Mouse (Mus musculus) MEL (cell line): ENCODE measurements at regions not wholly inside any gene's neighbourhood (a gene's known extent, or its start where the extent isn't known, plus 50 kb on each side); places are given as distances from the start of the nearest gene placed in this dataset.

Source experiments
- DNase-seq: peaks from one replicate; pipeline ENCODE4 v3.0.0; 2011; ENCODE audit warnings: low read depth, low spot score
- H3K27ac ChIP-seq: 2 replicates; pipeline ENCODE4 v1.5.1; 2012; ENCODE audit warnings: low read depth, mild to moderate bottlenecking, control low read depth, low read length, moderate library complexity; ENCODE audit not compliant: control insufficient read depth
- H3K27me3 ChIP-seq, 2 experiments: fragments of 150-350 bp in 1 of 2; sonication (generic) in 1 of 2; 2 replicates each; pipeline ENCODE4 v1.6.1; 2012; ENCODE audit warnings: low read length in 2 of 2, mild to moderate bottlenecking in 2 of 2, improper control_type of control experiment in 1 of 2, moderate library complexity in 1 of 2; ENCODE audit not compliant: insufficient read depth in 2 of 2, control insufficient read depth in 1 of 2
- H3K36me3 ChIP-seq, 2 experiments: 2 replicates each; pipeline ENCODE4 v1.6.1; 2012 to 2014; ENCODE audit warnings: low read length in 2 of 2, improper control_type of control experiment in 1 of 2, inconsistent platforms in 1 of 2, mild to moderate bottlenecking in 1 of 2; ENCODE audit not compliant: insufficient read depth in 2 of 2, control insufficient read depth in 1 of 2
- H3K4me1 ChIP-seq, 2 experiments: fragments of 150-350 bp in 1 of 2; sonication (generic) in 1 of 2; 2 replicates each; pipeline ENCODE4 v1.6.1; 2012; ENCODE audit warnings: low read length in 2 of 2, improper control_type of control experiment in 1 of 2, mild to moderate bottlenecking in 1 of 2; ENCODE audit not compliant: insufficient read depth in 2 of 2, control insufficient read depth in 1 of 2
- H3K4me3 ChIP-seq, 2 experiments: fragments of 150-350 bp in 1 of 2; sonication (generic) in 1 of 2; 2 replicates each; pipeline ENCODE4 v1.5.1; 2012; ENCODE audit warnings: low read depth in 2 of 2, low read length in 2 of 2, mild to moderate bottlenecking in 2 of 2, moderate library complexity in 2 of 2, control low read depth in 1 of 2, improper control_type of control experiment in 1 of 2; ENCODE audit not compliant: control insufficient read depth in 1 of 2, insufficient read depth in 1 of 2
- H3K79me2 ChIP-seq: 2 replicates; pipeline ENCODE4 v1.6.1; 2012; ENCODE audit warnings: mild to moderate bottlenecking, low read length, moderate library complexity; ENCODE audit not compliant: control insufficient read depth, poor library complexity, insufficient read depth
- H3K9ac ChIP-seq: 2 replicates; pipeline ENCODE4 v1.6.1; 2012; ENCODE audit warnings: low read depth, mild to moderate bottlenecking, control low read depth, low read length, moderate library complexity; ENCODE audit not compliant: control insufficient read depth, poor library complexity, severe bottlenecking
- H3K9me3 ChIP-seq: fragments of 150-350 bp; sonication (generic); replicated peaks from 2 replicates; pipeline ENCODE4 v1.6.1; 2012; ENCODE audit warnings: mild to moderate bottlenecking, low read length, improper control_type of control experiment, moderate library complexity; ENCODE audit not compliant: insufficient read depth
- BHLHE40 ChIP-seq: IDR thresholded peaks from 2 replicates; pipeline ENCODE4 v1.6.1; 2012; ENCODE audit warnings: low read depth, mild to moderate bottlenecking, inconsistent platforms, low read length, improper control_type of control experiment, borderline replicate concordance
- CHD2 ChIP-seq: IDR thresholded peaks from 2 replicates; pipeline ENCODE4 v1.6.1; 2011; ENCODE audit warnings: low read length, improper control_type of control experiment
- CTCF ChIP-seq, 3 experiments: IDR thresholded peaks in 2 of 3; conservative IDR thresholded peaks in 1 of 3; 2 replicates each; pipeline ENCODE4 v1.5.1; 2011 to 2012; ENCODE audit warnings: low read length in 3 of 3, low read depth in 2 of 3, mild to moderate bottlenecking in 2 of 3, improper control_type of control experiment in 1 of 3, inconsistent platforms in 1 of 3, mixed read lengths in 1 of 3, moderate library complexity in 1 of 3; ENCODE audit not compliant: control insufficient read depth in 1 of 3, insufficient read depth in 1 of 3, poor library complexity in 1 of 3, severe bottlenecking in 1 of 3
- E2F4 ChIP-seq: IDR thresholded peaks from 2 replicates; pipeline ENCODE4 v1.6.1; 2011; ENCODE audit warnings: low read depth, low read length, improper control_type of control experiment, borderline replicate concordance
- EP300 ChIP-seq, 2 experiments: IDR thresholded peaks; 2 replicates each; pipeline ENCODE4 v1.6.1; 2011; ENCODE audit warnings: improper control_type of control experiment in 2 of 2, low read length in 2 of 2, low read depth in 1 of 2, mild to moderate bottlenecking in 1 of 2
- GABPA ChIP-seq: IDR thresholded peaks from 2 replicates; pipeline ENCODE4 v1.6.1; 2012; ENCODE audit warnings: low read depth, mild to moderate bottlenecking, inconsistent platforms, low read length, improper control_type of control experiment, moderate library complexity
- GATA1 ChIP-seq: IDR thresholded peaks from 2 replicates; pipeline ENCODE4 v1.6.1; 2011; ENCODE audit warnings: low read depth, low read length, improper control_type of control experiment
- HCFC1 ChIP-seq: IDR thresholded peaks from 2 replicates; pipeline ENCODE4 v1.6.1; 2012; ENCODE audit warnings: low read depth, mild to moderate bottlenecking, inconsistent platforms, low read length, improper control_type of control experiment, moderate library complexity
- JUND ChIP-seq: IDR thresholded peaks from 2 replicates; pipeline ENCODE4 v1.6.1; 2011; ENCODE audit warnings: low read depth, mild to moderate bottlenecking, improper control_type of control experiment, low read length
- KAT2A ChIP-seq: conservative IDR thresholded peaks from 2 replicates; pipeline ENCODE4 v1.6.1; 2012; ENCODE audit warnings: low read depth, low read length, improper control_type of control experiment, inconsistent platforms
- MAFK ChIP-seq: IDR thresholded peaks from 2 replicates; pipeline ENCODE4 v1.6.1; 2011; ENCODE audit warnings: low read depth, mild to moderate bottlenecking, low read length, improper control_type of control experiment, borderline replicate concordance
- MXI1 ChIP-seq: IDR thresholded peaks from 2 replicates; pipeline ENCODE4 v1.6.1; 2011; ENCODE audit warnings: mild to moderate bottlenecking, low read depth, low read length, improper control_type of control experiment
- MYC ChIP-seq: IDR thresholded peaks from 2 replicates; pipeline ENCODE4 v1.6.1; 2011; ENCODE audit warnings: low read depth, mild to moderate bottlenecking, low read length, improper control_type of control experiment, moderate library complexity
- NRF1 ChIP-seq: IDR thresholded peaks from 2 replicates; pipeline ENCODE4 v1.6.1; 2014; ENCODE audit warnings: low read depth, mild to moderate bottlenecking, inconsistent platforms, low read length, improper control_type of control experiment, moderate library complexity; ENCODE audit not compliant: poor library complexity, insufficient read depth, severe bottlenecking
- POLR2A ChIP-seq, 2 experiments: IDR thresholded peaks; 2 replicates each; pipeline ENCODE4 v1.6.1; 2011 to 2012; ENCODE audit warnings: low read length in 2 of 2, mild to moderate bottlenecking in 2 of 2, control low read depth in 1 of 2, improper control_type of control experiment in 1 of 2, low read depth in 1 of 2, moderate library complexity in 1 of 2; ENCODE audit not compliant: control insufficient read depth in 1 of 2, insufficient read depth in 1 of 2, poor library complexity in 1 of 2
- POLR2AphosphoS2 ChIP-seq: IDR thresholded peaks from 2 replicates; pipeline ENCODE4 v1.6.1; 2011; ENCODE audit warnings: low read length, improper control_type of control experiment
- POLR2AphosphoS5 ChIP-seq: IDR thresholded peaks from 2 replicates; pipeline ENCODE4 v1.6.1; 2012; ENCODE audit warnings: low read depth, borderline replicate concordance, mild to moderate bottlenecking, inconsistent platforms, low read length, moderate library complexity, mixed read lengths
- RAD21 ChIP-seq: IDR thresholded peaks from 2 replicates; pipeline ENCODE4 v1.6.1; 2011; ENCODE audit warnings: mild to moderate bottlenecking, low read depth, low read length, improper control_type of control experiment
- SIN3A ChIP-seq: IDR thresholded peaks from 2 replicates; pipeline ENCODE4 v1.6.1; 2012; ENCODE audit warnings: low read length, improper control_type of control experiment, inconsistent platforms
- SMC3 ChIP-seq: IDR thresholded peaks from 2 replicates; pipeline ENCODE4 v1.6.1; 2011; ENCODE audit warnings: low read depth, low read length, improper control_type of control experiment
- TAL1 ChIP-seq: IDR thresholded peaks from 2 replicates; pipeline ENCODE4 v1.6.1; 2012; ENCODE audit warnings: mild to moderate bottlenecking, inconsistent platforms, low read length, moderate library complexity, mixed read lengths
- TBP ChIP-seq: IDR thresholded peaks from 2 replicates; pipeline ENCODE4 v1.8.0; 2011; ENCODE audit warnings: low read depth, low read length, improper control_type of control experiment
- UBTF ChIP-seq: IDR thresholded peaks from 2 replicates; pipeline ENCODE4 v1.6.1; 2012; ENCODE audit warnings: low read depth, mild to moderate bottlenecking, inconsistent platforms, low read length, improper control_type of control experiment, moderate library complexity, borderline replicate concordance; ENCODE audit not compliant: insufficient read depth
- USF2 ChIP-seq, 2 experiments: IDR thresholded peaks; 2 replicates each; pipeline ENCODE4 v1.6.1; 2011 to 2012; ENCODE audit warnings: improper control_type of control experiment in 2 of 2, low read length in 2 of 2, borderline replicate concordance in 1 of 2, inconsistent platforms in 1 of 2, low read depth in 1 of 2, mild to moderate bottlenecking in 1 of 2; ENCODE audit not compliant: insufficient read depth in 1 of 2
- ZC3H11A ChIP-seq: IDR thresholded peaks from 2 replicates; pipeline ENCODE4 v1.6.1; 2012; ENCODE audit warnings: low read depth, mild to moderate bottlenecking, inconsistent platforms, low read length, improper control_type of control experiment
- ZKSCAN1 ChIP-seq: IDR thresholded peaks from 2 replicates; pipeline ENCODE4 v1.6.1; 2012; ENCODE audit warnings: low read depth, mild to moderate bottlenecking, inconsistent platforms, low read length, improper control_type of control experiment, moderate library complexity
- ZMIZ1 ChIP-seq: IDR thresholded peaks from 2 replicates; pipeline ENCODE4 v1.6.1; 2012; ENCODE audit warnings: low read depth, mild to moderate bottlenecking, inconsistent platforms, low read length, improper control_type of control experiment, moderate library complexity
- ZNF384 ChIP-seq: IDR thresholded peaks from 2 replicates; pipeline ENCODE4 v1.6.1; 2012; ENCODE audit warnings: low read depth, mild to moderate bottlenecking, inconsistent platforms, low read length, improper control_type of control experiment

GRCm38 (mm10) chr13:101568985-101569631, 198.9 kb downstream of the Pik3r1 start:
- Histone ChIP-seq H3K27ac (no peak overlapping the region), H3K79me2 (no peaks in the 10 kb centered on the region), H3K9ac (no peak overlapping the region), H3K4me1 (peaks cover 0 to 2% of the 10 kb centered on the region in 2 experiments; a peak in 2 of 4 replicates), H3K27me3 (no peaks in the 10 kb centered on the region; a peak in 1 of 4 replicates), H3K36me3 (peaks cover 0 to 2% of the 10 kb centered on the region in 2 experiments; a peak in 1 of 4 replicates), H3K4me3 (no peak overlapping the region), H3K9me3 (no peaks in the 10 kb centered on the region)
- TF ChIP-seq SIN3A (no peak), CHD2 (no peak), ZKSCAN1 (no peak), MYC (no peak), TBP (no peak), JUND (no peak), RAD21 (no peak), HCFC1 (no peak), MXI1 (no peak), POLR2AphosphoS2 (no peak), MAFK (no peak), GABPA (no peak), POLR2A (IDR thresholded peaks at IDR 0.05; ENCODE audit: control insufficient read depth in 1 of 2, insufficient read depth in 1 of 2, low read depth in 1 of 2, low read length in 2 of 2, poor library complexity in 1 of 2) (no peak), GATA1 (no peak), UBTF (no peak), EP300 (IDR thresholded peaks at IDR 0.05; ENCODE audit: low read depth in 1 of 2, low read length in 2 of 2) (no peak), ZMIZ1 (no peak), USF2 (IDR thresholded peaks at IDR 0.05; ENCODE audit: borderline replicate concordance in 1 of 2, insufficient read depth in 1 of 2, low read depth in 1 of 2, low read length in 2 of 2) (no peak), NRF1 (no peak), CTCF (IDR thresholded peaks at IDR 0.05 in 2 of 3, conservative IDR thresholded peaks at IDR 0.05 in 1 of 3; ENCODE audit: control insufficient read depth in 1 of 3, insufficient read depth in 1 of 3, low read depth in 2 of 3, low read length in 3 of 3, poor library complexity in 1 of 3, severe bottlenecking in 1 of 3) (no peak)
- no peak for DNase-seq

- no peaks in the 10 kb centered on the region for H3K9me3 ChIP-seq
- no peak overlapping the region for H3K9ac ChIP-seq
- DNase-seq, result no peak
Observed at GRCm38 (mm10) chr13:101565323-101565722, 202.7 kb downstream of the Pik3r1 start.

More at GRCm38 (mm10) chr13:101565323-101565722, 202.7 kb downstream of the Pik3r1 start:
- Histone ChIP-seq H3K27me3 (no peaks in the 10 kb centered on the region; a peak in 1 of 4 replicates), H3K79me2 (no peaks in the 10 kb centered on the region), H3K27ac (no peak overlapping the region), H3K36me3 (no peaks in the 10 kb centered on the region), H3K4me3 (no peak overlapping the region), H3K4me1 (no peaks in the 10 kb centered on the region)
- TF ChIP-seq CTCF (IDR thresholded peaks at IDR 0.05 in 2 of 3, conservative IDR thresholded peaks at IDR 0.05 in 1 of 3; ENCODE audit: control insufficient read depth in 1 of 3, insufficient read depth in 1 of 3, low read depth in 2 of 3, low read length in 3 of 3, poor library complexity in 1 of 3, severe bottlenecking in 1 of 3), result no peak
- TF ChIP-seq UBTF, result no peak
- TF ChIP-seq POLR2A (IDR thresholded peaks at IDR 0.05; ENCODE audit: control insufficient read depth in 1 of 2, insufficient read depth in 1 of 2, low read depth in 1 of 2, low read length in 2 of 2, poor library complexity in 1 of 2), result no peak
- no peak for TF ChIP-seq GABPA
- no peak for TF ChIP-seq KAT2A
- TF ChIP-seq E2F4, result no peak
- no peak for TF ChIP-seq ZC3H11A
- no peak for TF ChIP-seq ZNF384
- TF ChIP-seq BHLHE40, result no peak
- TF ChIP-seq POLR2AphosphoS2, result no peak
- no peak for TF ChIP-seq SMC3
- no peak for TF ChIP-seq ZMIZ1
- no peak for TF ChIP-seq POLR2AphosphoS5
- no peak for TF ChIP-seq TAL1
